Mouse (Mus musculus): ENCODE measurements around the gene Irf2bp1. TPM values are rescaled to one million over a fixed set of nuclear protein-coding genes. Genes with fewer than 3 reads are reported as not detected.

Irf2bp1 gene
- 10 to 100 TPM; 19.3 to 20.7 (median 19.7) TPM for total RNA-seq (2022)

- DNase-seq (ENCODE audit: low spot score in 2 of 2), result peak; percentile 88 to 91
Measured at GRCm38 (mm10) chr7:19003902-19004630, at the start of gene Irf2bp1. TSS of gene Irf2bp1 (plus strand) at chr7:19004044.

DNA sequence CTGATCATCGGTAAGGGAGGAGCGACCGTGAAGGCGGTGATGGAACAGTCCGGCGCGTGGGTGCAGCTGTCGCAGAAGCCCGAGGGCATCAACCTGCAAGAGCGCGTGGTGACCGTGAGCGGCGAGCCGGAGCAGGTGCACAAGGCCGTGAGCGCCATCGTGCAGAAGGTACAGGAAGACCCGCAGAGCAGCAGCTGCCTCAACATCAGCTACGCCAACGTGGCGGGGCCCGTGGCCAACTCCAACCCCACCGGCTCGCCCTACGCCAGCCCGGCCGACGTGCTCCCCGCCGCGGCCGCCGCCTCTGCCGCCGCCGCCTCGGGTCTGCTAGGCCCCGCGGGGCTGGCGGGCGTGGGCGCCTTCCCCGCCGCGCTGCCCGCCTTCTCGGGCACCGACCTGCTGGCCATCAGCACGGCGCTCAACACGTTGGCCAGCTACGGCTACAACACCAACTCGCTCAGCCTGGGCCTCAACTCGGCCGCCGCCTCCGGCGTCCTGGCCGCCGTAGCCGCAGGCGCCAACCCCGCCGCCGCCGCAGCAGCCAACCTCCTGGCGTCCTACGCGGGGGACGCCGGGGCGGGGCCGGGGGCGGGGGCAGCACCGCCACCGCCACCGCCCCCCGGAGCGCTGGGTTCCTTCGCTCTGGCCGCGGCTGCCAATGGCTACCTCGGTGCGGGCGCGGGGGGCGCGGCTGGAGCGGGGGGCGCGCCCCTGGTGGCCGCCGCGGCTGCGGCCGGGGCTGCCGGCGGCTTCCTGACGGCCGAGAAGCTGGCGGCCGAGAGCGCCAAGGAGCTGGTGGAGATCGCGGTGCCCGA, 46.1 kb upstream of the Irf2bp1 start:
- DNase-seq (ENCODE audit: low spot score in 2 of 2), result peak; percentile 13 to 32

GRCm38 (mm10) chr7:18958384-18958766, 45.5 kb upstream of the Irf2bp1 start:
- DNase-seq (ENCODE audit: low spot score in 2 of 2), result no peak

GRCm38 (mm10) chr7:18959446-18959845, 44.4 kb upstream of the Irf2bp1 start:
- DNase-seq (ENCODE audit: low spot score in 2 of 2), result no peak

DNA sequence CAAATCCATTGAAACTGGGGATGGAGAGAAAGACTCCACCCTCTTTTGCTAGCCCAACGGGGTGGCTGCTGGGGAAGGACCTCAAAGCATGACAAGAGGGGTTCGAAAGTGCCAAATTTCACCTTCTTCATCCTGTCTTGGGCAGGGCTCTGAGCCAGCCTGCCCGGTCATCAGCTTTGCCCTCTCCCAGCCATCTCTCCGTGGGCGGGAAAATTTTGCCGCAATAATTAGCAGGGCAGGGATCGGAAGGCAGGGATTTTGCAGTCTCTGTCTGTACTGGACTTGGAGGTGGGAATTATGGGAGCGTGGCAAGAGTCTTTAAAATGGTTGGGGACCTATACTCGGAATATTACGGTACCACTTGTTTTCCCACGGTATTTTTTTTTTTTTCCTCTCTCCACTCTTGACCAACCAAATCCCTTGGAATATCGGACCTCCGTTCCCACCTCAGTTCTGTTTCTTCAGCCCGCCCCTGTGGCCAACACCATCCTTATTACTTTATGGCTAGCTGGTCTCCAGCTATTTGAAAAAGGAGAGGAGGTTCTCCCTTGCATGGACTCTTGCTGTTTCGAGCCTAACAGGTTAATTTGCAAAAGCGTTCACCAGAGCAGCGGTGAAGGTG, 41.6 kb upstream of the Irf2bp1 start:
- DNase-seq (ENCODE audit: low spot score in 2 of 2), result no peak

- no peak for DNase-seq (ENCODE audit: low spot score in 2 of 2)
Measured at GRCm38 (mm10) chr7:18962795-18963194, 41.0 kb upstream of the Irf2bp1 start.

DNA sequence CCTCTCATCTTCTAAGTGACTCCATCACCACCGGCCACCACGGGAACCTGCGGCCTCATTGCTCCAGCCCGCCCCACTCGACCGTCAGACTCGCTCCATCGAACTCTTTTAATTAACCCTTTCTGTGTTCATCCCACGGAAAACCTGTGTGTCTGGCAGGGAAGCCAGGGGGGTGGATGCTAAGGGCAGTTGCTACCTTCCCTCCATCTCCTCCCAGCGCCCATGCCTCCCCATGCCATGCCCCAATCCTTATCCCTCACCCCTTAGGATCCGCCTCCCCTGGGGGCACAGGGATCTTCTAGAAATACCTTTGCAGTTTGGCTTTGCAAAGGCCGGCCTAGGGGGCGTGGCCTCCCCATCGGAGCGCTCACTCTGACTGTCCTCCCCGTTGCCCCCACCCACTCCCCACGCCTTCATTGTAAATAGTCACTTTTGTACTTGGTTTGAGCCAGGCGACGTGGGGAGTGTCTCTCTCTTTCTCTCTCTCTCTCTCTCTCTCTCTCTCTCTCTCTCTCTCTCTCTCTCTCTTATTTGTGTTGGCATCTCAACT, 40.5 kb upstream of the Irf2bp1 start:
- DNase-seq (ENCODE audit: low spot score in 2 of 2), result no peak

DNA sequence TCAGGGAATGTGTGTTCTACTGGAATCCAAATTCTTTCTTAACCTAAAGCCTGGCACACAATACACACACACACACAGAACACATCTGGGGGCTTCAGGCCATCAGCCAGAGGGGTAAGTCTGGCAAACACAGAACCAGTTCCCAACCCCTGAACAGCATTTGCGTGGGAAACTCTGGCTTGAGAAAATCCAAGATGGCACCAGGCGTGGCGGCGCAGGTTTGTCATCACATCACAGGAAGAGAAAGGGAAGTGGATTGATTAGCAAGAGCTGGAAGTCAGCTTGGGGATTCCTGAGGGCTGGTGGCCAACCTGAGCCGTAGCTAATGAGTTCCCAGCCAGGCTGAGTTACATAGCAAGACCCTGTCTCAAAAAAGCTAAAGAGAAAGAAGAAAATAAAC, 38.5 kb upstream of the Irf2bp1 start:
- DNase-seq (ENCODE audit: low spot score in 2 of 2), result no peak

DNA sequence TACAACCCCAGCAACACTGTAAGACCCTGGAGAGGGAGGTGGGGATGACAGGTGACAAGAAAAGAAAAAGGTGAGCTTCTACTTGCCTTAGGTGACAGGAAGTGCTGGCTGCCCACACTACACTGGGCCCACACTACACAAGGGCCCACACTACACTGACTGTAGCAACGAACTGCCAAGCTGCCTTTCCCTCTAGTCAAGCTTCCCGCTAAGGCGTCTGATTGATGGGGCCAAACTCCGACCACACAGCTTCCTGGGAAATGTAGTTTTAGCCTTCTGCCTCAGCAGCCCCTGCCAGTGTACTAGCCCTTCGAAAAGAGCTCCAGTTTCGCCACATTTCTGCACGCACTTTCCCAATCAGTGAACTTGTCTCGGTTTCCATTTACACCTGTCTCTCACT, 36.2 kb upstream of the Irf2bp1 start:
- no peak for DNase-seq (ENCODE audit: low spot score in 2 of 2)

DNA sequence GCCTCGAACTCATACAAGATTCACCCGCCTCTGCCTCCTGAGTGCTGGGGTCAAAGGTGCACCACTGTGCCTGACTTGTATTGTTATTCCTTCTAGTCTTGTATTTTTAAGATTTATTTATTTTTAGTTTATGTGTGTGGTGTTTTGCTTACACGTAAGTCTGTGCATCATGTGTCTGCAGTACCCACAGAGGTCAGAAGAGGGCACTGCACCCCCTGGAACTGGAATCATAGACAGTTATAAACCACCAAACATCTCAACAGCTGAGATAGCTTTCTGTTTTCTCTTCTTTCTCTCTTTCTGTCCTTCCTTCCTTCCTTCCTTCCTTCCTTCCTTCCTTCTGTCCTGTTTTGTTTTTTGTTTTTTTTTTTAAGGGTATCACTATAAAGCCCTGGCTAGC, 32.9 kb upstream of the Irf2bp1 start:
- no peak for DNase-seq (ENCODE audit: low spot score in 2 of 2)

DNA sequence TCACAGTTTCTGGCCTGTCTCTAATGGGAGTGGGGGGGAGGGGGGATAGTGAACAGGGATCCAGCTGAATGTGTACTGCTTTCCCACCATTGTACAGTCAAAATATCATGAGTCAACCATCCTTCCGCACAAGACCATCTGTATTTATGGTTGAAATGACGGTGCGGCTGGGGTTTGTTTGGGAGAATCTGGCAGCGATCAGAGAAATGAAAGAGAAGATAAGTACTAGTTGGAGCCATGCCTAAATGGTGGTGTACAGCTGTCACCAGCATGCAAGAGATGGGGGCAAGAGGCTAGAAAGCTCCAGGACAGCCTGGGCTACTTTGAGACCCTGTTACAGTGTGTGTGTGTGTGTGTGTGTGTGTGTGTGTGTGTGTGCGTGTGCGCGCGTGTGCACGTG, 25.5 kb upstream of the Irf2bp1 start:
- DNase-seq (ENCODE audit: low spot score in 2 of 2), result no peak

GRCm38 (mm10) chr7:18986503-18986902, 17.3 kb upstream of the Irf2bp1 start:
- DNase-seq (ENCODE audit: low spot score in 2 of 2), result no peak

GRCm38 (mm10) chr7:18987100-18987499, 16.7 kb upstream of the Irf2bp1 start, which contains the start of gene Nanos2:
TSS of gene Nanos2 (plus strand) at chr7:18987400.
- DNase-seq (ENCODE audit: low spot score in 2 of 2), result no peak

DNA sequence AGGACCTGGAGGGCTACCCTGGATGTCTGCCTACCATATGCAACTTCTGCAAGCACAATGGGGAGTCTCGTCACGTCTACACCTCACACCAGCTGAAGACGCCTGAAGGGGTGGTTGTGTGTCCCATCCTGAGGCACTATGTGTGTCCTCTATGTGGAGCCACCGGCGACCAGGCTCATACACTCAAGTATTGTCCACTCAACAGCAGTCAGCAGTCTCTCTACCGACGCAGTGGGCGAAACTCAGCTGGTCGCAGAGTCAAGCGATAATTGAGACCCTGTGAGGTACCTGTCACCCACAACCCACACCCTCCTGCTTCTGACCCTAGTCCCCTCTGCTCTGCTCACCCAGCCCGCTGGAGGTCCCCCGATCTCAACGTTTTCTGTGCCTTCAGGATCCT, 16.1 kb upstream of the Irf2bp1 start:
- DNase-seq (ENCODE audit: low spot score in 2 of 2), result no peak

DNA sequence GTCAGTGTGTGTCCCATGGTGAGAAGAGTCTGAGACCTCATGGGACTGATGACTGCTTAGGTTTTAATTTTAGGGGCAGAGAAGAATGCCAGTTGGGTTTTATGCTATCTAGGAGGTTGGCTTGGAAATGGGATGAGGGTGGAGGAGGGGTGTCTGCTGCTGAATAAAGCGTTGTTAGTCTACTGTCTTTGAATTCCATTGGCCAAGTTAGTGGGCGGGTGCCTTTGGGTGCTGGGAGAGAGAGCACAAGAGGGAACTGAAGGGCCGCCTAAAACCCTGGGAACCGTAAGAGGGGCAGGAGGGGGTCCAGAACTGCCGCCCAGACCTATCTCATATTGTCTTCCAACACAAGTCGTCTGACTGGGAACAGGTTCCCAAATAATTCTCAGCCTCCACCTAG, 15.1 kb upstream of the Irf2bp1 start:
- no peak for DNase-seq (ENCODE audit: low spot score in 2 of 2)

- DNase-seq (ENCODE audit: low spot score in 2 of 2), result no peak
Measured at GRCm38 (mm10) chr7:18989995-18990394, 13.8 kb upstream of the Irf2bp1 start.

- DNase-seq (ENCODE audit: low spot score in 2 of 2), result peak; percentile 98 to 100
Measured at GRCm38 (mm10) chr7:18990601-18991295, 13.1 kb upstream of the Irf2bp1 start, which contains the start of gene Mypop. TSS of gene Mypop (plus strand) at chr7:18991245.

DNA sequence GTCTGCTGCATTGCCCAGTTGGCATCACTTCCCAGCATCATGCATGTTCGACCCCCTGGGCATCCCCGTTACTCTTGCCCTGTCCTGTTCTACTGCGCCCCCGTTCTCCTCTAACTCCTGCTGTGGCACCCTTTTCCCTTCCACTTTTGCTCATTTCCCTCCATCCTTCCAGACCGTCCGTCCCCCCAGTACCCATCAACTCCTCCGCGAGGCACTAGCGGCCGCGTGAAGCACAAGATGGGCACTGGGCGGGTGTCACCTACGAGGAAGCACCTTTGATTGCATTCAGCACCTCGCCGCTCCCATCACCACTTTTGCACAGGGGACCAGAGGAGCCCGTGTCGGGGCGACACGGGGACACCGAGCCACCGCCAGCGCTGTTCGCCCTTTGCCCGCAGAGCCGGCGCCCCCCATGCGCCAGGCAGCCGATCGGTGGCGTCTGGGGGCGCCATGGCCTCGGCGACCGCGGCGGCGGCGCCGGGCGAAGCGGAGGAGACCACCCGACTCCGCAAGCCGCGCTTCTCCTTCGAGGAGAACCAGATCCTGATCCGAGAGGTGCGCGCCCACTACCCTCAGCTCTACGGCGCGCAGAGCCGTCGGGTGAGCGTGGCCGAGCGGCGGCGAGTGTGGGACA, 12.1 kb upstream of the Irf2bp1 start:
- no peak for DNase-seq (ENCODE audit: low spot score in 2 of 2)

DNA sequence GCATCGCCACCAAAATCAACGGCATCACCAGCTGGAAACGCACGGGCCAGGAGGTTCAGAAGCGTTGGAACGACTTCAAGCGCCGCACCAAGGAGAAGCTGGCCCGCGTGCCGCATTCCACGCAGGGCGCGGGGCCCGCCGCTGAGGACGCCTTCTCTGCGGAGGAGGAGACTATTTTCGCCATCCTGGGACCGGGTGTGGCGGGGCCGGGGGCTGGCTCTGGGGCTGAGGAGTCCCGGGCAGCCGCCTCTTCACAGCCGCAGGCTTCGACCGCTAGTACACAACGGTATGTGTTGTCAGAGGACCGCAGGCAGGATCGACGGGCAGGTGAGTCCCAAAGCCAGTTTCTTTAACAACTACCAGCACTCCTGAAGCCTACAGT, 11.6 kb upstream of the Irf2bp1 start:
- DNase-seq (ENCODE audit: low spot score in 2 of 2), result peak in 1 of 2 experiments; percentile 33

DNA sequence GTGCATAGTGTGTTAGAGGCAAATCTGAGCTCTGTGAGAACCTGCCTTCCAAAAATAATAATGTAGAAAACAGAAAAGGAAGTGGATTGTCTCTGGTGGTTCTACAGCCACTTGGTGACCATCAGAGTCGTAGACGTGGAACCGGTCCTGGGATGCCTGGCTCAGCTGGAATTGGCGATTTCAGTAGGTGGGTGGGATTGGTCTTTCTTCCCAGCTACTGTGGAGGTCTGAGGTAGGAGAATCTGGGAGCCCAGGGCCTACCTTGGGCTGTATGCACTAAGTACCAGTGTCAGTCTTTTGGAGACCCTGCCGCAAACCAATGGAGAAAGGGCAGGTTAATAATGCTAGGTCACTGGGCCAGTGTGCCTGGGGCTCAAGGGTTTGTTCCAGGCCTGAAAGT, 10.8 kb upstream of the Irf2bp1 start:
- no peak for DNase-seq (ENCODE audit: low spot score in 2 of 2)

DNA sequence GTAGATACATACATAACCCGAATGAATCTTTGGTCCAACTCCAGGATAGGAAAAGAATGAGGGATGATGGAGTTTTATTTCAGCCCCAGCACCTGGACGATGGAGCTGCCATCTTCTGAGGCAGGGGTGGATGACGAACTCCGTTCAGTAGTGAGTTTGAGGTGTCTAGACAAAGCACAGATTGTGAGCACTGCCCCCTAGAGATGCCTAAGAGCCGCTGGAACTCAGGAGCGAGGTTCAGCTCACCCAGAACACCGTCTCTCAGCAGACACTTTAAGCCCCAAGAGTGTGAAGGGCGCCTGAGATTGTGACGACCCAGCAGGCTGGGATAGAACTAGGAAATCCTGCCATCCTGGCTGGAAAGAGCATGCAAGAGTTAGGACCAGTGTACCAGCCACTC, 5.0 kb upstream of the Irf2bp1 start:
- DNase-seq (ENCODE audit: low spot score in 2 of 2), result no peak

Data from gastrocnemius, adult 8-10 months (tissue).